Mouse (Mus musculus): ENCODE measurements around the gene Nomo1.

Nomo1 gene

DNA sequence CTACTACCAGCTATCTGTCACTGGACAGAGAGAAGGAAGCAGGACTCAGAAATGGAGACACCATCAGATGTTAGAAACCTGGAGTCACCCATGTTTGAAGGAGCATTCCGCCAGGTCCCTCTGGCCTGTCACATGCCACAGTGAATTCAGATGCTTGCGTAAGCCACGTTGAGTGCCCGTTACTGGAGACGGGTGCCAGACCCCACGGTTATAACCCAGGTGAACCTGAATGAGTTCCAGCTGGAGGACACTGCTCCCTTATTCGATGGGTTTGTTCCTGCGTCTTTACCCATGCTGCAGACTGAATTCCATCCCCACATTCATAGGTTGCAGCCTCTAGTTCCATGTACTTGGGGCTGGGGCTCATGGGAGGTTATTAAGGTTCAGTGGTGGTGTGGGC is 70.3 kb downstream of the Nomo1 start:
- no peak for DNase-seq (ENCODE audit: low spot score)

DNA sequence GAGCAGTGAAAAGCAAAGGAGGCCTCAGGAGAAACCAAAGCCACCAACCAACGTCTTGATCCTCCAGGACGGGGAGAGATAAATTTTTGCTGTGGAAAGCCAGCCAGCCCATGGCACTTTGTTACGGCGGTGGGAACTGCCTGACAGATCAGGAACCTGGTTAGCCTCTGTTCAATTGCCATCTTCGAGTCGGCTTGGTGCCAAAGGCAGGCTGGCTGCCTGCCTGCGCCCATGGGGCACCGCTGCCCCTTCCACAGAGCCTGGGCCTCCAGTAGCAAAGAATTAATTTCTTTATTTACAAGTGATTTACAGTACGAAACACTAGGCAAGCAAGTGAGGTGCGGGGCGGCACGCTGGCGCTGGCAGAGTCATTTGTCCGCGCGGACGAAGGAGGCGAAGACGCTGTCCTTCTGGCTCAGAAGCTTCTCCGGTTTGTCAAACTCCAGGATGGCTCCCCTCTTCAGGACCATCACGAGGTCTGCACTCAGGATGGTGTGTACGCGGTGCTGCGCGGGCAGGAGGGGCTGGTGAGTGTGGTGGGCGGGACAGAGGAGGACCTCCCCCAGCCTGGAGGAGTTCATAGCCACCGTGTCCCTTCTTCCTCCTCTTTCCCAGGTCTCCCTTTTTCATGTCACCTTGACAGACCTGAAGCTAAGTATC is 70.9 kb downstream of the Nomo1 start:
- no peak for DNase-seq (ENCODE audit: low spot score)

DNA sequence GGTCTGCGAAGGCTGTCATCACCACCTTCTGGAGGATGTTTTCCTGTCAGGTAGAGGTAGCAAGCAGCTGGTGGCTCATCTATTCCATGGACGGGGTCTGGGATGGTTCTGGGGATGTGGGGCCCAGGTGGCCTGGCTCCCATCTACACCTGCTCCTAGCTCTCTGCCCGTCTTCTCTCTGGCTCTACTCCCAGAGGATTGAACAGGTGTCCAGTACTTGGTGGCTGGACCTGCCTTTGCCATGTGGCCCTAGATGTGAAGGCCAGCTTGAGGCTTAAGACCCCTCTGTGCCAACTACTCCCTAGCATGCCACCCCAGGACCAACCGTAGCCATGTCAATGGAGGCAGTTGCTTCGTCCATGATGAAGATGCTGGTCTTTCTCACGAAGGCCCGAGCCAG is 72.0 kb downstream of the Nomo1 start:
- DNase-seq (ENCODE audit: low spot score): no peak

DNA sequence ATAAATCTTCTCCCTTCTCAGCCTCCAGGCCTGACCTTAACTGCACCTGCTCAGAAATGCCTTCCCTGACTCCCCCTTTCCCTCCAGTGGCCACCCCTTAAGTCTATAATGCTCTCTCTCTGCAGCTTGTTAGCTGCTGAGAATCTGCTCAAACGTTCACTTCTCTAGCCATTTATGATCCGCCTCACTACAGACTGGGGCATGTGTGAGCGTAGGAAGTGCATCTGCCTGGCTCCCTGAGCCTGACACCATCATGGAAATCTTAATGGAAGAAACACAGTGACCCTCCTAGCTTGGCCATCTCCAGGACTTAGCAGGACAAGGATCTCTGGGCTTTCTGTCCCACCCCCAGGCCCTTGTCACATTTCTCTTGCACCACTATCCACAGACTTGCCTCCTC is 76.6 kb downstream of the Nomo1 start:
- DNase-seq (ENCODE audit: low spot score): no peak

GRCm38 (mm10) chr7:46111212-46111817 is 77.8 kb downstream of the Nomo1 start:
- no peak for DNase-seq (ENCODE audit: low spot score)

GRCm38 (mm10) chr7:46111938-46112337 is 78.4 kb downstream of the Nomo1 start:
- no peak for DNase-seq (ENCODE audit: low spot score)

DNA sequence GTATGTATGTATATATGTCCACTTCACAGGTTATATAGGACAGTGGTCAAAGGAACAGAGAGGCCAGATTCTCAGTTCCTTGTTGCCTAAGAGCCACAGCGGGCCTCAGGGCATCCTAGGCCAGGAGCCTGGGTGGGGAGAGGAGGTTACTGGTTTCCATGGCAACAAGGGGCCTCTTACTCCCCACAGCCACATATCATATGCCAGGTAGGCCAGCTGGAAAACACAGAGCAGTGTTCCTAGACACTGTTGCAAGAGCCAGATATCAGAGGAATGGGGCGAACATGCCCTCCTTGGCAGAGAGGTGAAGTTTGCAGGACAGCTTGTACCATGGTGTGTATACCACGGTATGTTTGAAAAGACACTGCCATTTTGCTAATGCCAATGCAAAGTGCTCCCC is 79.9 kb downstream of the Nomo1 start:
- DNase-seq (ENCODE audit: low spot score): no peak

GRCm38 (mm10) chr7:46116118-46116581 is 82.7 kb downstream of the Nomo1 start:
- DNase-seq (ENCODE audit: low spot score): no peak

- DNase-seq (ENCODE audit: low spot score): no peak
These were observed 83.5 kb downstream of the Nomo1 start for GRCm38 (mm10) chr7:46117035-46117434.

DNA sequence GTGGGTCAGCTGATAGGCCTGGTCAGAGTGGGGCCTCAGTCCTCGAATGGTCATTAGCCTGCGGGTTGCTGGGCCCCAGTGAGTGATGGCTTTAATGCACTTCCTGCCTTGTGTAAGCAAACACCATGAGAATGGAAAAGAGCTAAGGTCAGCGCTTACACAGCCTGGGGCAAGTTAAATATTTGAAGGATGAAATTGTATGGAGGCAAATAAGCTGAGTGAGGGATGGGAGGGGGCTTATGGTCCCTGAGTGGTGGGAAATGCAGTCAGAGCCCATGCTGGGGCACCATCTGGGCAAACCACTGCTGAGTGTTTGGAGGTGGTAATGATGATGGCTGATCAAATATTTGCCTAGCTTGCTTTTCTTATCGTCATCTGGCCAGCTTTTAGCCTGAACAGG is 89.5 kb downstream of the Nomo1 start:
- DNase-seq (ENCODE audit: low spot score): no peak

DNA sequence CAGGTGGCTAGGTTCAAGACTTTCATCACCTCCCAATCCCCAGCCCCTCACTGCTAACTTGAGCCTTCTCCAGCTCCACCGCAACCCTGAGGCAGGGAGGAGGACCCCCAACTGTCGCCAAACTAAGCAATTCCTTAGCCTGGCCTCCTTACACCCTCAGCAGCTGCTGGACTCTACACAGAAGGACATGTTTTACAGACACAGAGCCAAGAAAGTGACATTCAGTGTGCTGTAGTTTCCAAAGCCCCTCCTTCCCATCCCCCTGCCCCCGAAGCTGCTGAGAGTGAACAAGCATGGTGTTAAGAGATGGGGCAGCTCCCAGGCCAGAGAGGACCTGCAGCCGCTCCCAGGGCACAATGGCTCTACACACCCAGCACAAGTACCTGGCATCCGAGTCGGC is 91.0 kb downstream of the Nomo1 start:
- no peak for DNase-seq (ENCODE audit: low spot score)

DNA sequence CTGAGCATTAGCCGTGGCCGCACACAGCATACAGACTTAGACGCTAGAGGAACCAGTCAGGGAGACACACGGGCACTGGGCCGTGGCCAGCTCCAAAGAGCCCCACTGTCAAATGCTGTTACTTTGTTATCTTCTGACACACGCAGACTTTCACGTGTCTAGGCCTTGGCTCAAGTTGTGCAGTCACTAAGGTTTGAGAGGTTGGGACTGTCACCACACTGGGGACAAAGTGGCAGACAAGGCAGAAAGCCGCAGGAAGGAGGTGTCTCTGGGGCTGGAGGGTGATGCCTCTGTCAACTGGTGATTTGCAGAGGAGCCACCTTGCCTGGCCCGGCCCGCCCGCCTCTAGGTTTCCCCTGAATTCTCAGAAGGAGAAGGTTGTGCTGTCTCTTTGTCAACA is 91.8 kb downstream of the Nomo1 start:
- DNase-seq (ENCODE audit: low spot score): no peak

- DNase-seq (ENCODE audit: low spot score): no peak
These were observed 94.7 kb downstream of the Nomo1 start for GRCm38 (mm10) chr7:46128196-46128595.

- no peak for DNase-seq (ENCODE audit: low spot score)
These were observed 96.1 kb downstream of the Nomo1 start for GRCm38 (mm10) chr7:46129463-46130179.

- DNase-seq (ENCODE audit: low spot score): no peak
These were observed 97.2 kb downstream of the Nomo1 start for GRCm38 (mm10) chr7:46130723-46131122.

DNA sequence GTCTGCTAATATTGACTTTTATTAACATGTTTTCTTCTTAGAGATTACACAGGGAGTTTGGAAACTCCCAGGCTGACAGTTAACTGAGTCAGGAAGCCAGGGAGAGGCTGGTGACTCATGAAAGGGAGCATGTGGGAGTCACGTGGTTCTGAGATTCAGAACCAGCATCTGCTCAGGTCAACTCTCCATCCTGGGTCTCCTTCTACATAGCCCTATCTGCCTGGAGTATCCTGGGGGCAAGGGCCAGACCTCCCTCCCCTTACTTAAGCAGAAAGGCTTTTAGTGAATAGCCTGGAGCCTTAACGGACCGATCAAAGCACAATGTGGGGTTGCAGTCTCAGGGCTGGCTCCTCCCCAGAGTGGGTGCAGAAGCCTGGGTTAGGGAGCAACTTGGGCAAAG is 97.8 kb downstream of the Nomo1 start:
- no peak for DNase-seq (ENCODE audit: low spot score)

- no peak for DNase-seq (ENCODE audit: low spot score)
These were observed 98.3 kb downstream of the Nomo1 start for GRCm38 (mm10) chr7:46131806-46132205.

DNA sequence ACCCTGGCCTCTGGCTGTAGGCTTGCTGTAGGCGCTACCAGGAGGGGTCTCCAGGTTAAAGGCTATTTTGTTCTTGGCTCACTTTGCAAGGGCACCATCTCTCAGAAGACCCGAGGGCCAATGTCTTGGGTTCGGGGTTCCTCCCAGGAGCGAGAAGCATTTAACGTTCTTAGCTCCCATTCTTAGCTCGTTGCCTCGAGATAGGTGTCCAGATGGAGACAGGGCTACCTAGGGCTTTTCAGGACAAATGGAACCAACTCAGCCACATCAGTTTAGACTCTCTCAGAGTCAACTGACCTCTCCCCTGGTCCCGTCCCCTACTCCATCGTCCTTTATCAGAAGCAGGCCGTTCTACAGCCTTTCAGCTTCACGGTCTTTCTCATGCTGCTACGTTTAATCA is 98.7 kb downstream of the Nomo1 start:
- DNase-seq (ENCODE audit: low spot score): no peak
